Mouse (Mus musculus) forebrain, embryonic 10.5 days (tissue): ENCODE measurements at regions not wholly inside any gene's neighbourhood (a gene's known extent, or its start where the extent isn't known, plus 50 kb on each side); places are given as distances from the start of the nearest gene placed in this dataset.
"Not testable (repeated sequence)": the region's sequence is repeated elsewhere in the genome, so short reads cannot be mapped to it uniquely, and the experiment has no call there.

ENCODE experiments used
- DNase-seq: peaks from one replicate; pipeline ENCODE4 v3.0.0-alpha.2; 2017; ENCODE audit warnings: low spot score; ENCODE audit errors: extremely low spot score
- H3K27ac ChIP-seq: fragments of 300-500 bp; sonication (generic); 2 replicates; pipeline ENCODE4 v1.5.1; 2016; ENCODE audit warnings: mild to moderate bottlenecking
- H3K27me3 ChIP-seq: fragments of 300-500 bp; sonication (generic); 2 replicates; pipeline ENCODE4 v1.6.1; 2016; ENCODE audit warnings: mild to moderate bottlenecking; ENCODE audit not compliant: poor library complexity, severe bottlenecking
- H3K36me3 ChIP-seq: fragments of 300-500 bp; sonication (generic); replicated peaks from 2 replicates; pipeline ENCODE4 v1.6.1; 2016; ENCODE audit warnings: mild to moderate bottlenecking, moderate library complexity
- H3K4me1 ChIP-seq: fragments of 300-500 bp; sonication (generic); 2 replicates; pipeline ENCODE4 v1.6.1; 2016
- H3K4me3 ChIP-seq: fragments of 300-500 bp; sonication (generic); 2 replicates; pipeline ENCODE4 v1.5.1; 2016; ENCODE audit warnings: mild to moderate bottlenecking, moderate library complexity
- H3K9me3 ChIP-seq: fragments of 300-500 bp; sonication (generic); 2 replicates; pipeline ENCODE4 v1.6.1; 2016; ENCODE audit warnings: mild to moderate bottlenecking, moderate library complexity
- WGBS: fragments of 180-500 bp; shearing (Covaris S2); methylation state at CpG from one replicate; pipeline ENCODE4 v1.1.7; 2016; 5-methylcytosine and 5-hydroxymethylcytosine counted together

- H3K9me3 ChIP-seq, result peaks cover 55% of the 10 kb centered on the region
- DNase-seq, H3K4me1 ChIP-seq, H3K36me3 ChIP-seq, H3K27ac ChIP-seq, H3K4me3 ChIP-seq, H3K27me3 ChIP-seq: not testable (repeated sequence)
- WGBS, result 86% methylated on average over 1 of the region's 1 CpGs
Observed at GRCm38 (mm10) chr7:59711741-59712140, 293.1 kb downstream of the Snurf start.
